ENCODE assay signal across 8 mouse cellular contexts in the genomic region with DNA sequence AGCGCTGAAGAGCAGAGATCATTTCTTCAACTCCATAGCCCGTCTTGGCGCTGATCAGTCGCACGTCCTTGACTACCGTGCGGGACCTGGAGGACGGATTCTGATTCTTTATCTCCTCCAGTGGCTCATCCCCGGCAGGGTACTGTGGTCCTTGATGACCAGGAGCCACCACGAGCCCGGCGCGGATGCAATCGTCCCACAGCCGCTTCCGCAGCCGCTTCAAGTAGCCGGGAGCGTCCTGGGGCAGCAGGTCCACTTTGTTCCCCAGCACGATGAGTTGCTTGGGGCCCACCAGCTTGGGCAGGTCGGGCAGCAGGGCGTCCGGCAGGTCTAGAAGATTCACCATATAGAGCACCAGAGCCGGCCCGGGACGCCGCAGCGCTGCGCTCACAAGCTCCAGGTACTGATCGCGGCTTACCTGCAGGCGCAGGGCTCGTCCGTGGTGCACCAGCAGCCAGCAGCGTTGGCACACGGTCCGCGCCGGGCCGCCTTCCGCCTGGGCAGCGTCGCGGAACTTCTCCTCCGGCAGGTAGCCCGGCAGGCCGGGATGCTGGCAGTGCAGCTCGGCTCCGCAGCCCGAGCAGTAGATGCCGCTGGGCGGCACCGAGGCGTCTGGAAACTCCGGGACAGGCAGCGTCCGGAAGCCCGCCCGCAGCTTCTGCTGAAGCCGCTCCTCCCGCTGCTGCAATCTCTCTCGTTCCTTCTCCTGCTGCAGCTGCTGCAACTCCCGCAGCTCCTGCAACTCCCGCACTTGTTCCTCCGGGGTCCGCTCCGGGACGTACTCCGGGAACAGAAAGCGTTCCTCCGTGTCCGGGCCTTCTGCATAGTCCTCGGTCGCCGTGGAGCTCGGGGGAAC. TPM values are rescaled to one million over a fixed set of nuclear protein-coding genes. Genes with fewer than 3 reads are reported as not detected.
DNase-seq lines count a peak whose midpoint lies in the region; ATAC-seq and TF ChIP-seq lines count a peak whose summit lies in the region.

No protein-coding gene starts in this region.

- H3K4me1 ChIP-seq in cerebellum, adult 2 months (ENCODE audit: control insufficient read depth, insufficient read depth, low read length): peaks cover 3% of the 10 kb centered on the region; the same call in 1 of the 2 replicates
- peaks cover 27% of the 10 kb centered on the region for H3K4me1 ChIP-seq in kidney, embryonic 15.5 days
- H3K4me1 ChIP-seq in small intestine, adult 2 months (ENCODE audit: control insufficient read depth, insufficient read depth, insufficient read length, low read length): peaks cover 10% of the 10 kb centered on the region

- peak overlapping the region; percentile 91 for H3K9ac ChIP-seq in kidney, embryonic 15.5 days

- no peak for TF ChIP-seq POLR2A in cerebellum, adult 2 months (IDR thresholded peaks at IDR 0.05; ENCODE audit: borderline replicate concordance, insufficient read depth, low read length)
- no peak for TF ChIP-seq POLR2A in small intestine, adult 2 months (IDR thresholded peaks at IDR 0.05; ENCODE audit: low read depth, low read length)

- peak overlapping the region; percentile 98 for H3K4me3 ChIP-seq in gastrocnemius, adult 2 months
- H3K4me3 ChIP-seq in cerebellum, adult 2 months (replicated peaks; ENCODE audit: insufficient read depth, low read depth, low read length): peak overlapping the region; percentile 74
- peak overlapping the region; percentile 92 for H3K4me3 ChIP-seq in kidney, embryonic 15.5 days (replicated peaks)
- peak overlapping the region; percentile 70 for H3K4me3 ChIP-seq in small intestine, adult 2 months (ENCODE audit: low read depth, low read length)

- no peaks in the 10 kb centered on the region for H3K27me3 ChIP-seq in cerebellum, adult 2 months (ENCODE audit: control insufficient read depth, insufficient read depth, low read length)
- H3K27me3 ChIP-seq in kidney, embryonic 15.5 days: no peaks in the 10 kb centered on the region
- no peaks in the 10 kb centered on the region for H3K27me3 ChIP-seq in small intestine, adult 2 months (ENCODE audit: control insufficient read depth, insufficient read depth, low read length)

- peaks cover 47% of the 10 kb centered on the region for H3K36me3 ChIP-seq in kidney, embryonic 15.5 days
- peaks cover 15% of the 10 kb centered on the region for H3K36me3 ChIP-seq in small intestine, adult 2 months (ENCODE audit: control insufficient read depth, insufficient read depth, low read length)

- peak; percentile 48 for ATAC-seq in CD4-positive, CD25-positive, alpha-beta regulatory T cell, adult 4 months
- ATAC-seq in kidney, embryonic 15.5 days (replicated peaks; ENCODE audit: low FRiP score): peak; percentile 40

- H3K4me2 ChIP-seq in kidney, embryonic 15.5 days: peak overlapping the region; percentile 97

- no peaks in the 10 kb centered on the region for H3K9me3 ChIP-seq in kidney, embryonic 15.5 days (replicated peaks)

- under 1% methylated on average over 76 of the region's 76 CpGs for WGBS in cerebellum, adult 2 months
- under 1% methylated on average over 76 of the region's 76 CpGs for WGBS in kidney, embryonic 15.5 days
- under 1% methylated on average over 76 of the region's 76 CpGs for WGBS in small intestine, adult 2 months

- intact Hi-C loops in gastrocnemius, adult 2 months (cut with DNase I): loop anchor here (5.0 kb wide), 1 partner anchor 42 kb away; the partner anchor contains the start of gene Rest

- DNase-seq in gastrocnemius, adult 2 months: peak; percentile 56
- no peak for DNase-seq in gastrocnemius, postnatal 25 days
- peak in 1 of 2 experiments; percentile 52 for DNase-seq in cerebellum, adult 2 months
- peak; percentile 6 to 24 for DNase-seq in frontal cortex, postnatal 14 days (ENCODE audit: low spot score in 2 of 2)
- DNase-seq in lung, postnatal 14 days: peak; percentile 24

- H3K27ac ChIP-seq in gastrocnemius, adult 2 months: peak overlapping the region; percentile 97
- H3K27ac ChIP-seq in cerebellum, adult 2 months (ENCODE audit: insufficient read depth, low read length): no peak overlapping the region
- H3K27ac ChIP-seq in kidney, embryonic 15.5 days: peak overlapping the region; percentile 96; the same call in 1 of the 2 replicates
- no peak overlapping the region for H3K27ac ChIP-seq in small intestine, adult 2 months (ENCODE audit: insufficient read depth, low read depth, low read length)

- no peak for TF ChIP-seq CTCF in gastrocnemius, adult 2 months (IDR thresholded peaks at IDR 0.05)
- TF ChIP-seq CTCF in cerebellum, adult 2 months (IDR thresholded peaks at IDR 0.05; ENCODE audit: borderline replicate concordance, insufficient read depth, low read depth, low read length): no peak
- no peak for TF ChIP-seq CTCF in small intestine, adult 2 months (IDR thresholded peaks at IDR 0.05; ENCODE audit: extremely low read depth, insufficient read length, insufficient replicate concordance, low read depth, low read length)

RNA-seq across cellular contexts. Expression of gene Noa1, which starts 0.6 kb away (rescaled TPM):
- total RNA-seq in gastrocnemius, adult 2 months (2021): 10 to 100 TPM; 12.8 to 20.4 TPM
- total RNA-seq in gastrocnemius, postnatal 25 days (2021): 10 to 100 TPM; 12.8 to 18.0 TPM
- polyA plus RNA-seq in CD4-positive, CD25-positive, alpha-beta regulatory T cell, adult 4 months (2017; shearing (Covaris generic)): 1 to 10 TPM; 2.2 to 5.7 TPM
- polyA plus RNA-seq in cerebellum, adult 2 months (2012; rRNA removed): 24.8 and 25.2 TPM in 2 replicates
- 35.7 and 36.2 TPM in 2 replicates for polyA plus RNA-seq in kidney, embryonic 15.5 days (2015; fragmentation: Nextera tagmentation; extraction: Ambion mirVana)
- polyA plus RNA-seq in small intestine, adult 2 months (2012; rRNA removed): 9.6 and 10.9 TPM in 2 replicates

RNA-seq across cellular contexts. Expression of gene Polr2b, which starts 0.7 kb away (rescaled TPM):
- total RNA-seq in gastrocnemius, adult 2 months (2021): 10 to 100 TPM; 26.3 to 30.2 TPM
- total RNA-seq in gastrocnemius, postnatal 25 days (2021): 10 to 100 TPM; 21.5 TPM
- polyA plus RNA-seq in CD4-positive, CD25-positive, alpha-beta regulatory T cell, adult 4 months (2017; shearing (Covaris generic)): 10 to 100 TPM; 53.9 to 67.1 TPM
- 46.4 and 49.7 TPM in 2 replicates for polyA plus RNA-seq in cerebellum, adult 2 months (2012; rRNA removed)
- 67.0 and 69.5 TPM in 2 replicates for polyA plus RNA-seq in kidney, embryonic 15.5 days (2015; fragmentation: Nextera tagmentation; extraction: Ambion mirVana)
- polyA plus RNA-seq in small intestine, adult 2 months (2012; rRNA removed): 1.5 and 7.6 TPM in 2 replicates

RNA-seq across cellular contexts. Expression of gene Rest, which starts 44.0 kb away (rescaled TPM):
- total RNA-seq in gastrocnemius, adult 2 months (2021): 1 to 10 TPM; 7.8 to 9.2 TPM
- total RNA-seq in gastrocnemius, postnatal 25 days (2021): 1 to 10 TPM; 7.9 to 8.0 TPM
- 10 to 100 TPM; 12.7 to 16.2 TPM for polyA plus RNA-seq in CD4-positive, CD25-positive, alpha-beta regulatory T cell, adult 4 months (2017; shearing (Covaris generic))
- 2.9 and 3.2 TPM in 2 replicates for polyA plus RNA-seq in cerebellum, adult 2 months (2012; rRNA removed)
- 39.2 and 40.4 TPM in 2 replicates for polyA plus RNA-seq in kidney, embryonic 15.5 days (2015; fragmentation: Nextera tagmentation; extraction: Ambion mirVana)
- polyA plus RNA-seq in small intestine, adult 2 months (2012; rRNA removed): 1.3 and 2.5 TPM in 2 replicates

Comparison
In these comparisons a context has a peak if more than half of its experiments do, and no peak if none do; other contexts are left out.
1. H3K27ac ChIP-seq: peak in gastrocnemius, adult 2 months (single experiment) and kidney, embryonic 15.5 days (single experiment); none in cerebellum, adult 2 months (single experiment) and small intestine, adult 2 months (single experiment).
2. Peak in every context shown above with its lines, with median percentiles within 50 percentile points of each other: H3K4me3 ChIP-seq.